Mouse (Mus musculus): Measurements from ENCODE around the gene Ptprn2. TPM values are rescaled to one million over a fixed set of nuclear protein-coding genes. Genes with fewer than 3 reads are reported as not detected.

Ptprn2 gene
- polyA plus RNA-seq, 1 experiment from 2014 or later, result 0.08 TPM

- no peak overlapping the region for H3K27ac ChIP-seq (ENCODE audit: low read depth, low read length)
- no peaks in the 10 kb centered on the region for H3K4me1 ChIP-seq (ENCODE audit: control insufficient read depth, insufficient read depth, low read length)
- no peaks in the 10 kb centered on the region for H3K9me3 ChIP-seq (ENCODE audit: control insufficient read depth, low read length)
- no peaks in the 10 kb centered on the region for H3K27me3 ChIP-seq (ENCODE audit: control insufficient read depth, insufficient read depth, low read length)
- 83% methylated on average over 10 of the region's 10 CpGs for WGBS
- H3K4me2 ChIP-seq (replicated peaks; ENCODE audit: low read depth, low read length), result no peak overlapping the region
- no peak overlapping the region for H3K9ac ChIP-seq (ENCODE audit: low read depth, low read length)
- no peak for ATAC-seq (ENCODE audit: low FRiP score, low TSS enrichment)
- no peaks in the 10 kb centered on the region for H3K36me3 ChIP-seq (ENCODE audit: control insufficient read depth, insufficient read depth, low read length)
- H3K4me3 ChIP-seq (ENCODE audit: low read length), result no peak overlapping the region
Observed at GRCm38 (mm10) chr12:117054925-117055570, 569.5 kb downstream of the Ptprn2 start.

DNA sequence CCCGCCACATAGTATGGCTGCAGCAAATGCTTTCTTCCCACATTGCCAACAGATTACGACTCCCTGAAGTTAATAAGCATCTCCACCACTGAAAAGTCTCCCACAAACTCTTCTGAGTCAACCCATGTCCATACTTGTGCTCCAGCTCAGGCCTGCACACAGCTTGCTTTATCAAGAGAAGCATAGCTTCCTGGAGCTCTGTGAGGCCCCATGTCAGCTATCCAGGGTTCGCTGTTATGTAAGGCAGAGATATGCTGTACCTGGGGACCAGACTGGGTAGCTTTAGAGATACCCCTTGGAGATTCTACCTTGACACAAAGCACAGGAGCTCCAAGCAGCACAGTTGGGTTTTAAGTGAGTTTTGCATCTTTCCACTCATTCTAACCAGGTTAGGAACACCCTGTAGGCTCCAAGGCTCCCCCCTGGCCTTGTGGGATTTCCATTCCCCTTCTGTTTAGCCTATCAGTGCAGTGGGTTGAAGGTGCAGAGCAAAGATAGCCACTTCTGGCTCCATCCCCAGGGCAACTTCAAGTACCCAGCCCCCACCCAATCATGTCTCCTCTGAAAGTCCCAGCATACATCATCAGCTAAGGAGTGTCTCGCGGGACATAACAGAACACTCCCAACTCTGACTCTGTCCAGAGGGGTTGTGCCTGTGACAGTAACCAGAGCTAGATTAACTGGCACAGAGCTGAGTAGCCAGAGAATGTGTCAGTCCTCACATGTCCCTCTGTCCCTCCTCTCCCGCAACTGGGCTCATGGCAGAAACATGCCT lies 572.9 kb downstream of the Ptprn2 start:
- Histone ChIP-seq H3K9ac (ENCODE audit: low read depth, low read length) (no peak overlapping the region), H3K27me3 (ENCODE audit: control insufficient read depth, insufficient read depth, low read length) (no peaks in the 10 kb centered on the region), H3K4me2 (replicated peaks; ENCODE audit: low read depth, low read length) (no peak overlapping the region), H3K4me1 (ENCODE audit: control insufficient read depth, insufficient read depth, low read length) (no peaks in the 10 kb centered on the region), H3K4me3 (ENCODE audit: low read length) (no peak overlapping the region), H3K27ac (ENCODE audit: low read depth, low read length) (no peak overlapping the region), H3K36me3 (ENCODE audit: control insufficient read depth, insufficient read depth, low read length) (no peaks in the 10 kb centered on the region), H3K9me3 (ENCODE audit: control insufficient read depth, low read length) (no peaks in the 10 kb centered on the region)
- 78% methylated on average over 6 of the region's 6 CpGs for WGBS
- ATAC-seq (ENCODE audit: low FRiP score, low TSS enrichment), result no peak

DNA sequence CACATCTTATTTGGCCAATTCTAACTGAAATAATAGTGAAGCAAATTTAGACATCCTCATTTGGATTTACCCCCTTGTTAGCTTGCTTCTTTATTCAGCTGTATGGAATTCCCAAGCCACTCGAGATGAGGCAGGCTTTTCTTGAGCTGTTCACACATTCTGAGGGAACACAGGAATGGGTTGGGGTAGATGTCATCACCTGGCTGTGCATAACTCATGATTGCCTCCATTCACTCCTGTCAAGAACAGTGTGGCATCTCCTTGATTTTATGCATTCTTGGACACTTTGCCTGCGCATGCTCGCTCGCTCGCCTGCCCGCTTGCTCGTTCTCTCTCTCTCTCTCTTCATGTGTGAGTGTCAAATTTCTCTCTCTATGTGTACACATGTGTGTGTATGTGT lies 573.5 kb downstream of the Ptprn2 start:
- H3K27ac ChIP-seq (ENCODE audit: low read depth, low read length), result no peak overlapping the region
- no peak for ATAC-seq (ENCODE audit: low FRiP score, low TSS enrichment)
- WGBS, result 84% methylated on average over 7 of the region's 7 CpGs
- H3K4me3 ChIP-seq (ENCODE audit: low read length), result no peak overlapping the region
- no peak overlapping the region for H3K9ac ChIP-seq (ENCODE audit: low read depth, low read length)
- H3K36me3 ChIP-seq (ENCODE audit: control insufficient read depth, insufficient read depth, low read length), result no peaks in the 10 kb centered on the region
- H3K27me3 ChIP-seq (ENCODE audit: control insufficient read depth, insufficient read depth, low read length), result no peaks in the 10 kb centered on the region
- no peak overlapping the region for H3K4me2 ChIP-seq (replicated peaks; ENCODE audit: low read depth, low read length)
- no peaks in the 10 kb centered on the region for H3K4me1 ChIP-seq (ENCODE audit: control insufficient read depth, insufficient read depth, low read length)
- H3K9me3 ChIP-seq (ENCODE audit: control insufficient read depth, low read length), result no peaks in the 10 kb centered on the region

- WGBS, result 78% methylated on average over 7 of the region's 7 CpGs
- Histone ChIP-seq H3K27ac (ENCODE audit: low read depth, low read length) (no peak overlapping the region), H3K9ac (ENCODE audit: low read depth, low read length) (no peak overlapping the region), H3K4me1 (ENCODE audit: control insufficient read depth, insufficient read depth, low read length) (no peaks in the 10 kb centered on the region), H3K4me2 (replicated peaks; ENCODE audit: low read depth, low read length) (no peak overlapping the region), H3K9me3 (ENCODE audit: control insufficient read depth, low read length) (no peaks in the 10 kb centered on the region), H3K4me3 (ENCODE audit: low read length) (no peak overlapping the region), H3K27me3 (ENCODE audit: control insufficient read depth, insufficient read depth, low read length) (no peaks in the 10 kb centered on the region), H3K36me3 (ENCODE audit: control insufficient read depth, insufficient read depth, low read length) (no peaks in the 10 kb centered on the region)
- ATAC-seq (ENCODE audit: low FRiP score, low TSS enrichment), result no peak
Observed at GRCm38 (mm10) chr12:117077664-117078063, 592.1 kb downstream of the Ptprn2 start.

DNA sequence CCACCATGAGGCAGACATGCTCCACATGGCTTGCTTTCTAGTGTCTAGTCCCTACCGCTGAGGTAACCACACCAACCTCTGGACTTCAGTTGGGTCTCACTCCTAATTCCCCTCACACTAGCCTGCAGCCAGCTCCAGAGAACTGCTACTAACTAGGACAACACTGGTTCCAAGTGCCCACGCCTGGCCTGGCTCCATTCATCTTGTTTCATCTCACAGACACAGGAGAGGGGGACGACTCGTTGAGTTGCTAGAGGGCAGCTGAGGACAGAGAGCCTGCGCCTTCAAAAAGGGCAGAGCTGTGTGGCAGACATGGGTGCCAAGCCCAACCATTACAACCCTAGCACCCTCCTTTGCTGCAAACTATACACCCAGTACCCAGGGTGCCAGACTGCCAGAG lies 593.4 kb downstream of the Ptprn2 start:
- H3K4me2 ChIP-seq (replicated peaks; ENCODE audit: low read depth, low read length), result no peak overlapping the region
- ATAC-seq (ENCODE audit: low FRiP score, low TSS enrichment), result no peak
- no peaks in the 10 kb centered on the region for H3K27me3 ChIP-seq (ENCODE audit: control insufficient read depth, insufficient read depth, low read length)
- H3K9ac ChIP-seq (ENCODE audit: low read depth, low read length), result no peak overlapping the region
- WGBS, result 89% methylated on average over 5 of the region's 5 CpGs
- no peak overlapping the region for H3K4me3 ChIP-seq (ENCODE audit: low read length)
- no peaks in the 10 kb centered on the region for H3K4me1 ChIP-seq (ENCODE audit: control insufficient read depth, insufficient read depth, low read length)
- H3K36me3 ChIP-seq (ENCODE audit: control insufficient read depth, insufficient read depth, low read length), result no peaks in the 10 kb centered on the region
- H3K9me3 ChIP-seq (ENCODE audit: control insufficient read depth, low read length), result no peaks in the 10 kb centered on the region
- H3K27ac ChIP-seq (ENCODE audit: low read depth, low read length), result no peak overlapping the region

DNA sequence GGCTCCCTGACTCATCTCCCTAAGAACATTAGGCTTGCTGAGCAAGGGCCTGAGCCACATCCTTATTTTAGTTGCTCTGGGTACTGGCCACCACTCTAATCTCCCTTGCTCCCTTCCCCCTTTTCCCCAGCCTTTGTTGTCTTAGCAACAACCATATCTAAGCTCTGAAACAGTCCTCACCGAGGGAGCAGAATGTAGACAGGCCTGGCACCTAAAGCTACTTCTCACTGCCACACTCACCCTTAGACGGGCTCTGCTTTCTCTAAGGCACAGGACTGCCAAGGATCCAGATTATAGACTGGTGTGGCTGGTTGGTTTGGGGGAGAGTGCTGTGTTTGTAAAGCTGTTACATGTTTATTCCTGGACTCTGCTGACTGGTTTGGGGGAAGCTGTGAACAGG lies 594.2 kb downstream of the Ptprn2 start:
- no peaks in the 10 kb centered on the region for H3K27me3 ChIP-seq (ENCODE audit: control insufficient read depth, insufficient read depth, low read length)
- ATAC-seq (ENCODE audit: low FRiP score, low TSS enrichment), result no peak
- no peak overlapping the region for H3K4me3 ChIP-seq (ENCODE audit: low read length)
- no peaks in the 10 kb centered on the region for H3K36me3 ChIP-seq (ENCODE audit: control insufficient read depth, insufficient read depth, low read length)
- no peaks in the 10 kb centered on the region for H3K9me3 ChIP-seq (ENCODE audit: control insufficient read depth, low read length)
- H3K9ac ChIP-seq (ENCODE audit: low read depth, low read length), result no peak overlapping the region
- no peaks in the 10 kb centered on the region for H3K4me1 ChIP-seq (ENCODE audit: control insufficient read depth, insufficient read depth, low read length)
- H3K4me2 ChIP-seq (replicated peaks; ENCODE audit: low read depth, low read length), result no peak overlapping the region
- WGBS, result 79% methylated on average over 2 of the region's 2 CpGs
- no peak overlapping the region for H3K27ac ChIP-seq (ENCODE audit: low read depth, low read length)

GRCm38 (mm10) chr12:117083856-117084701 lies 598.6 kb downstream of the Ptprn2 start:
- Histone ChIP-seq H3K36me3 (ENCODE audit: control insufficient read depth, insufficient read depth, low read length) (no peaks in the 10 kb centered on the region), H3K9me3 (ENCODE audit: control insufficient read depth, low read length) (no peaks in the 10 kb centered on the region), H3K4me2 (replicated peaks; ENCODE audit: low read depth, low read length) (no peak overlapping the region), H3K27me3 (ENCODE audit: control insufficient read depth, insufficient read depth, low read length) (no peaks in the 10 kb centered on the region), H3K4me1 (ENCODE audit: control insufficient read depth, insufficient read depth, low read length) (no peaks in the 10 kb centered on the region), H3K4me3 (ENCODE audit: low read length) (no peak overlapping the region), H3K27ac (ENCODE audit: low read depth, low read length) (no peak overlapping the region), H3K9ac (ENCODE audit: low read depth, low read length) (no peak overlapping the region)
- 0 out of 2 replicates have a peak, but pooled peaks have one; percentile 55 for ATAC-seq (ENCODE audit: low FRiP score, low TSS enrichment)
- WGBS, result 70% methylated on average over 3 of the region's 3 CpGs

DNA sequence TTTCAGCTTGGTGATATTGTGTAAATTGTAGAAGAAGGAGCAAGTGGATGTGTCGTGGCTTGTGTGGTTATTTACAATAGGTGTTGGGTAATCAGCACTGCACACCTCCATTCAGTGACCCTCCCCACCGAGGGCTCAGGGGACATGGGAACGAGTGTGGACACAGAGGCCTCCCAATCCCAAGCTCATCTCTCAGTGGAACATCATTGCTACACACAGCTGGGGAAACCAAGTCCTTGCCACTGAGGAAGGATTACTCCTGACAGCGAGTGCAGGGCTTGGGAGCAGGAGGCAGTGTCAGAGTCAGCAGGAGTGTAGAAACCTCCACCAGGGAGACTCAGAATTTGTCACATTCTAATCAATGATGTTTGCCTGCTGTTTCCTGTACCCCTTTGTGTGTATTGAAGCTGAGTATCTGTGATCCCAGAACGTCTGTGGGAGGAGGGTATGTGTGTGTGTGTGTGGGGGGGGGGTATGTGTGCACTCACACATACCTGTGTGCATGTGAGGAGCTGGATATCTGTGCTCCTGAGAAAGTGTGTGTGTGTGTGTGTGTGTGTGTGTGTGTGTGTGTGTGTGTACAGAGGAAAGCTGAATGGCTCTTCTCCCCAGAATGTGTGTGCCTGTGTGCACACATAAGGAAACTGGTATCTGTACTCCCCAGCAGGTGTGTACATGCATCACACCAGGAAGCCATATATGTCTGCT lies 599.3 kb downstream of the Ptprn2 start:
- Histone ChIP-seq H3K4me1 (ENCODE audit: control insufficient read depth, insufficient read depth, low read length) (no peaks in the 10 kb centered on the region), H3K36me3 (ENCODE audit: control insufficient read depth, insufficient read depth, low read length) (no peaks in the 10 kb centered on the region), H3K9me3 (ENCODE audit: control insufficient read depth, low read length) (no peaks in the 10 kb centered on the region), H3K9ac (ENCODE audit: low read depth, low read length) (no peak overlapping the region), H3K4me2 (replicated peaks; ENCODE audit: low read depth, low read length) (no peak overlapping the region), H3K27ac (ENCODE audit: low read depth, low read length) (no peak overlapping the region), H3K4me3 (ENCODE audit: low read length) (no peak overlapping the region), H3K27me3 (ENCODE audit: control insufficient read depth, insufficient read depth, low read length) (no peaks in the 10 kb centered on the region)
- 59% methylated on average over 5 of the region's 5 CpGs for WGBS
- ATAC-seq (ENCODE audit: low FRiP score, low TSS enrichment), result no peak
